Mouse (Mus musculus) forebrain, embryonic 16.5 days (tissue): ENCODE data around the gene Plau. TPM values are rescaled to one million over a fixed set of nuclear protein-coding genes. Genes with fewer than 3 reads are reported as not detected.

Source experiments
- ATAC-seq: fragments of 200-750 bp; cut with Nextera tagmentation; 2 replicates; pipeline ENCODE4 v1.8.0; 2017; ENCODE audit warnings: mild to moderate bottlenecking, moderate library complexity
- H3K27ac ChIP-seq: fragments of 300-500 bp; sonication (generic); 2 replicates; pipeline ENCODE4 v1.5.1; 2014; ENCODE audit warnings: low read length, control low read depth
- H3K27me3 ChIP-seq: fragments of 300-500 bp; sonication (generic); replicated peaks from 2 replicates; pipeline ENCODE4 v1.6.1; 2014; ENCODE audit warnings: low read length; ENCODE audit not compliant: control insufficient read depth, insufficient read depth
- H3K36me3 ChIP-seq: fragments of 300-500 bp; sonication (generic); 2 replicates; pipeline ENCODE4 v1.6.1; 2014; ENCODE audit not compliant: control insufficient read depth, insufficient read depth
- H3K4me1 ChIP-seq: fragments of 300-500 bp; sonication (generic); replicated peaks from 2 replicates; pipeline ENCODE4 v1.6.1; 2014; ENCODE audit warnings: low read length; ENCODE audit not compliant: control insufficient read depth, insufficient read depth
- H3K4me2 ChIP-seq: fragments of 300-500 bp; sonication (generic); 2 replicates; pipeline ENCODE4 v1.6.1; 2014; ENCODE audit warnings: mild to moderate bottlenecking, low read length, control low read depth
- H3K4me3 ChIP-seq: fragments of 300-500 bp; sonication (generic); replicated peaks from 2 replicates; pipeline ENCODE4 v1.5.1; 2014; ENCODE audit warnings: mild to moderate bottlenecking, low read length, control low read depth
- H3K9ac ChIP-seq: fragments of 300-500 bp; sonication (generic); replicated peaks from 2 replicates; pipeline ENCODE4 v1.6.1; 2014; ENCODE audit warnings: low read depth, low read length, control low read depth
- H3K9me3 ChIP-seq: fragments of 300-500 bp; sonication (generic); 2 replicates; pipeline ENCODE4 v1.6.1; 2016; ENCODE audit warnings: low read length; ENCODE audit not compliant: control insufficient read depth
- WGBS: fragments of 180-500 bp; shearing (Covaris S2); extraction: QIAGEN DNeasy Blood & Tissue Kit; methylation state at CpG from one replicate; pipeline ENCODE4 v1.1.7; 2014; 5-methylcytosine and 5-hydroxymethylcytosine counted together
- polyA plus RNA-seq: library from polyadenylated mRNA; unstranded; fragments of >200 nt; fragmentation: Nextera tagmentation; extraction: Ambion mirVana; gene quantifications from 2 replicates; pipeline ENCODE4 v1.2.1, GENCODE M21; 2015

Plau gene
- polyA plus RNA-seq, 1 experiment from 2014 or later: 0.33 TPM

DNA sequence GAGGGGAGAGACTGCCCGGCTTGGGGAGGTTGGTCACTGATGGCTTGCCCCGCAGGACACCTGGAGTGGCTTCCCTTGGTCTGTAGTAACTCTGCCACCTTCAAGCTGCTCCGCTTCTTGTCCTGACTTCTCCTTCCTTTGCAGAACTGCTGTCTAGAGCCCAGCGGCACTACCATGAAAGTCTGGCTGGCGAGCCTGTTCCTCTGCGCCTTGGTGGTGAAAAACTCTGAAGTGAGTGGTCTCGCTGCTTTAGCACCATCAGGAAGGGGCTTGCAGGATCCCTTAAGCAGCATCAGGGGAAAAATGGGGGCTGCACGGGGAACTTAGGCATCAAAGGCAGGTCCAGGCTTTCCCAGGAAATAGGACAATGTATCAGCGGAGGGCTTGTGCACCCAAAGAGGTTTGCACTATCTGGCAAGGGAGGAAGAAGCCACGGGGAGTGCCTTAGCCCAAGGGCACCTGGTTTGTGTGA lies 481 bp downstream of the Plau start:
- H3K9ac ChIP-seq: peak overlapping the region; percentile 63
- H3K4me2 ChIP-seq: peak overlapping the region; percentile 92
- no peaks in the 10 kb centered on the region for H3K27me3 ChIP-seq
- H3K36me3 ChIP-seq: no peaks in the 10 kb centered on the region
- H3K9me3 ChIP-seq: no peaks in the 10 kb centered on the region
- peak; percentile 26 for ATAC-seq
- no peak overlapping the region for H3K27ac ChIP-seq
- 6% methylated on average over 10 of the region's 10 CpGs for WGBS
- H3K4me1 ChIP-seq: peaks cover 6% of the 10 kb centered on the region
- peak overlapping the region; percentile 49 for H3K4me3 ChIP-seq

DNA sequence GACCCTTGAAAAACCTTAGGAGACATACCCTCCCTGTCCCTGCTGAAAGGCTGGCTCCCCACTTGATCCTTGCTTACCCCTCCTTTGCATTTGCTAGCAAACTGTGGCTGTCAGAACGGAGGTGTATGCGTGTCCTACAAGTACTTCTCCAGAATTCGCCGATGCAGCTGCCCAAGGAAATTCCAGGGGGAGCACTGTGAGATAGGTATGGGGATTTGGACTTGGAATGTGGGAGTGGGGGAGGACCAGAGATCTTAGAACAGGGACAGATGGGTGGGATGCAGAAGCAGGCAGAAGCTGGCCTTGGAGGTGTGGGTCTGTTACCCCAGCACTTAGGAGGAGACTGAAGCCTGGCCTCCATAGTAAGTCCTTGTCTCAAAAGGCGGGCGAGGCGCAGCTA lies 1.2 kb downstream of the Plau start:
- Histone ChIP-seq H3K4me3 (no peak overlapping the region), H3K9ac (no peak overlapping the region), H3K27me3 (no peaks in the 10 kb centered on the region), H3K36me3 (no peaks in the 10 kb centered on the region), H3K4me1 (peaks cover 6% of the 10 kb centered on the region), H3K27ac (no peak overlapping the region), H3K4me2 (no peak overlapping the region), H3K9me3 (no peaks in the 10 kb centered on the region)
- 78% methylated on average over 7 of the region's 7 CpGs for WGBS
- ATAC-seq: no peak

DNA sequence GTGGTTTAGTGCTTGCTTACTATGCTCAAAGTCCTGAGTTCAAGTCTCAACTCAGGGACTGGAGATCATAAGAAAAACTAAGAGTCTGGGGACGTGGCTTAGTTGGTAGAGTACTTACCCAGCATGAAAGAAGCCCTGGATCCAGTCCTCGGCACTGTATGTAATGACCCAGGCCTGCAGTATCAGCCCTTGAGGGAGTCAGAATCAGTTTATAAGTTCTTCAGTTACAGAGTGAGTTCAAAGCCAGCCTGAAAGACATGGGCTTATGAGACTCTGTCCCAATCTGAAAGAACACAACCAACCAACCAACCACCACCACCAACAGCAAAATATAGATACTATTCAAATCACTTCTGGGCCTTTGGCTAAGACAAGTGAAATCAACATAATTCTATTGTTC lies 5.1 kb downstream of the Plau start:
- Histone ChIP-seq H3K4me2 (no peak overlapping the region), H3K27me3 (no peaks in the 10 kb centered on the region), H3K36me3 (no peaks in the 10 kb centered on the region), H3K9me3 (no peaks in the 10 kb centered on the region), H3K27ac (no peak overlapping the region), H3K9ac (no peak overlapping the region), H3K4me1 (peaks cover 6% of the 10 kb centered on the region), H3K4me3 (no peak overlapping the region)
- 84% methylated on average over 2 of the region's 2 CpGs for WGBS
- ATAC-seq: no peak

DNA sequence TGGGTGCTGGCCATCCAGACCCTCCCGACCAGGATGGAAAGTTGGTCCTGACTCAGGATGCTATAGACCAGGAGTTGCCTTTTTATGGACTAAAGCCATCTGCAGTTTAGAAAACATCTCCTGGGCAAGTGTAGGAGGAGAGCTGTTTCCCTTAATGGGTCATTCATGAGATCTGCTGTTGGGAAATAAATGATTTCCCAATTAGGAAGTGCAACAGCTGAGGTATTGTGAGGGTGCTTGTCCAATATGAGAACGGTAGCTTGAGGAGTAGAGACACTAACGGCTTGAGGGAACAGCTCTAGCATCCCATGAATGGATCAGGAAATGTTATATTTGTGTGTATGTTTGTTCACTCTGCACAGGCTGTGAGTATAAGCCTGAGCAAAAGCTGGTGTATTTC lies 6.2 kb downstream of the Plau start:
- no peak overlapping the region for H3K9ac ChIP-seq
- H3K27me3 ChIP-seq: no peaks in the 10 kb centered on the region
- no peak for ATAC-seq
- 61% methylated on average over 3 of the region's 3 CpGs for WGBS
- no peak overlapping the region for H3K27ac ChIP-seq
- H3K36me3 ChIP-seq: no peaks in the 10 kb centered on the region
- no peaks in the 10 kb centered on the region for H3K9me3 ChIP-seq
- no peaks in the 10 kb centered on the region for H3K4me1 ChIP-seq
- H3K4me3 ChIP-seq: no peak overlapping the region
- H3K4me2 ChIP-seq: no peak overlapping the region

DNA sequence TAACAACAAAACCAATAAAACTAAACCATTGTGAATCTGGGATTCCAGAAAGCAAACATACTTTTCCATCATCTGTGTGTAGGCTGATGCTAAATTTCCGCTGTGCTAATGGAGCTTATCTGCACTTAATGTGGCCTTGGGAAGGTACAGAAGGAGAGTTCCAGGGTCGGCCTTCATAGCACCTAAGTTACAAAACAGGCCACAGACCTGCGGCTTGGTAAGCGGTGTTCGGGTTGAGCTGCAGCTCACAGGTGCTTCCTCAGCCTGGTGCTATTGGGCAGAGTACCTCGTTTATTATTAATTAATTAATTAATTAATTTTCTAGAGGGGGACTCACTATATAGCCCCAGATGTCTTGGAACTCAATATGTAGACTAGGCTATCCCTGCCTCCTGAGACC lies 7.7 kb downstream of the Plau start:
- Histone ChIP-seq H3K4me2 (no peak overlapping the region), H3K4me3 (no peak overlapping the region), H3K9me3 (no peaks in the 10 kb centered on the region), H3K4me1 (no peaks in the 10 kb centered on the region), H3K36me3 (no peaks in the 10 kb centered on the region), H3K9ac (no peak overlapping the region), H3K27me3 (no peaks in the 10 kb centered on the region), H3K27ac (no peak overlapping the region)
- 89% methylated on average over 6 of the region's 6 CpGs for WGBS
- no peak for ATAC-seq

DNA sequence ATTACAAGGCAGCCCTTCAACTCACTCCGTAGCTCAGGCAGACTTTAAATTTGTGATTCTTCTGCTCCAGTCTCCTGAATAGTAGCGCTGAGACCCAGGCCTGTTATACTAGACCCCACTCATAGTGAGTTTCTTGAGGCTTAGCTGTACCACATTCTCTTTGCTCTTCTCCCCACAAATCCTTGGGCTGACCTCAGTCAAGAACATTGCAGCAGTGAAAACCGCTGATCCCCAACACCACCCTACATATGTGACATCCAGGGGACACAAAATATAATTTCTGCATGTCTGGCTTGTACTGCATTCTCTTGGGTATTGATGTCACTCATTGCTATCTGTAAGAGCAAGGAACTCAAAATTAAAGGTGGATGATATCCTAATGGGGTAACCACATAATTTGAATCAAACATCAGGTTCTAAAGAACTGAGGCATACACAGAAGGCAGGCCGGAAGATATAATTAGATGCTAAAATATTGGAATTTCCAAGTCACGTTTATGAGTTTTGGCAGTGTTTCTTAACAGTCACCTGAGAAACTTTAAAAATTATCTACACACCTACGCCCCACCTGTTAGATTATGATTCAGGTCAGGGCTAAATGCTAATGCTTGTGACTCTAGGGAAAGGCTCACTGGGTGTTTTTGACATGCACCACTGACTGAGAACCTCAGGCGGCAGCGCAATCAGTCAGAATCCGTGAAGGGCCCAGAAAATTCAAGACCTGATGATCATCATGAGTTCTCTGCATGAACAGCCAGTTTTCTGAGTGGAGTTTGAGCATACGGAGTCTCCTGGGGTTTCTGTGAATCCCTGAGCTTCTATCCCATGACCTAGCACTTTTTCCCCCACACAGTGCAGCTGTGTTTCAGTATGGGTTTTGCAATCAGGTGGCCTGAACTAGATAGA lies 8.5 kb downstream of the Plau start:
- H3K36me3 ChIP-seq: no peaks in the 10 kb centered on the region
- H3K4me3 ChIP-seq: no peak overlapping the region
- H3K27me3 ChIP-seq: no peaks in the 10 kb centered on the region
- no peak overlapping the region for H3K9ac ChIP-seq
- H3K4me2 ChIP-seq: no peak overlapping the region
- no peaks in the 10 kb centered on the region for H3K4me1 ChIP-seq
- H3K27ac ChIP-seq: no peak overlapping the region
- 89% methylated on average over 10 of the region's 10 CpGs for WGBS
- ATAC-seq: no peak
- H3K9me3 ChIP-seq: no peaks in the 10 kb centered on the region

DNA sequence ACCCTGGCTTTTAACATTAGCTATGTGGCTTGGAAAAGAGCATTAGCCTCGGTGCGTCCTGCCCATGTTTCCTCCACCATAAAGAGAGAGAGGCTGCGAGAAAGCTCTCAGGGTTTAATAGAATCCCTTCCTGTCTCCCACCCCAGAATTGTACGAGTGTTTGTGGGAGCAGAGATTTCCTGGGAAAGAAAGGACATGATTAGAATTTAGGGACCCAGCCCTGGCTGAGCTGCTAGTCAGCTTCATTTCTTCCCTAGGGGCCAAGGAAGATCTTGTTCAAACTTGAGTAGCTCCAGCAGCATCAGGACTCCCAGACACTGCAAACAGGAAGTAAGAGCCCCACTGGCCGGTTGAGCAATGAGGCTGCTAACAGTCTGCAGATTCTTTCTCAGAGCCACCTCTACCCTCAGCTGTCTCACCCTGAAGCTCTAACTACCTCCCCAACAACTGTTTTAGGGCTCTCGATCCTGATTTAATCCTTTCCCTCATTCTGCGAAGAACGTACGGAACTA lies 9.2 kb downstream of the Plau start:
- no peak overlapping the region for H3K27ac ChIP-seq
- no peaks in the 10 kb centered on the region for H3K9me3 ChIP-seq
- H3K4me3 ChIP-seq: no peak overlapping the region
- 76% methylated on average over 9 of the region's 9 CpGs for WGBS
- ATAC-seq: no peak
- H3K36me3 ChIP-seq: no peaks in the 10 kb centered on the region
- H3K9ac ChIP-seq: no peak overlapping the region
- no peak overlapping the region for H3K4me2 ChIP-seq
- no peaks in the 10 kb centered on the region for H3K27me3 ChIP-seq
- no peaks in the 10 kb centered on the region for H3K4me1 ChIP-seq

- H3K27ac ChIP-seq: no peak overlapping the region
- H3K4me2 ChIP-seq: no peak overlapping the region
- no peaks in the 10 kb centered on the region for H3K36me3 ChIP-seq
- no peaks in the 10 kb centered on the region for H3K9me3 ChIP-seq
- H3K27me3 ChIP-seq: no peaks in the 10 kb centered on the region
- no peaks in the 10 kb centered on the region for H3K4me1 ChIP-seq
- 80% methylated on average over 7 of the region's 7 CpGs for WGBS
- no peak overlapping the region for H3K4me3 ChIP-seq
- H3K9ac ChIP-seq: no peak overlapping the region
- no peak for ATAC-seq
These were observed 9.8 kb downstream of the Plau start for GRCm38 (mm10) chr14:20846214-20846613.

GRCm38 (mm10) chr14:20847637-20848129 lies 11.2 kb downstream of the Plau start:
- no peak for ATAC-seq
- H3K9ac ChIP-seq: no peak overlapping the region
- no peak overlapping the region for H3K4me3 ChIP-seq
- WGBS: 71% methylated on average over 3 of the region's 3 CpGs
- H3K4me2 ChIP-seq: no peak overlapping the region
- H3K4me1 ChIP-seq: no peaks in the 10 kb centered on the region
- no peaks in the 10 kb centered on the region for H3K9me3 ChIP-seq
- no peak overlapping the region for H3K27ac ChIP-seq
- no peaks in the 10 kb centered on the region for H3K27me3 ChIP-seq
- H3K36me3 ChIP-seq: no peaks in the 10 kb centered on the region
